Mouse (Mus musculus): Measurements from ENCODE around the gene Ramp1. TPM values are rescaled to one million over a fixed set of nuclear protein-coding genes. Genes with fewer than 3 reads are reported as not detected.
A peak's percentile ranks its signal among the peaks of the same experiment; 100 is the strongest.

The Ramp1 gene
- polyA plus RNA-seq, 1 experiment: 3.1 TPM

DNA sequence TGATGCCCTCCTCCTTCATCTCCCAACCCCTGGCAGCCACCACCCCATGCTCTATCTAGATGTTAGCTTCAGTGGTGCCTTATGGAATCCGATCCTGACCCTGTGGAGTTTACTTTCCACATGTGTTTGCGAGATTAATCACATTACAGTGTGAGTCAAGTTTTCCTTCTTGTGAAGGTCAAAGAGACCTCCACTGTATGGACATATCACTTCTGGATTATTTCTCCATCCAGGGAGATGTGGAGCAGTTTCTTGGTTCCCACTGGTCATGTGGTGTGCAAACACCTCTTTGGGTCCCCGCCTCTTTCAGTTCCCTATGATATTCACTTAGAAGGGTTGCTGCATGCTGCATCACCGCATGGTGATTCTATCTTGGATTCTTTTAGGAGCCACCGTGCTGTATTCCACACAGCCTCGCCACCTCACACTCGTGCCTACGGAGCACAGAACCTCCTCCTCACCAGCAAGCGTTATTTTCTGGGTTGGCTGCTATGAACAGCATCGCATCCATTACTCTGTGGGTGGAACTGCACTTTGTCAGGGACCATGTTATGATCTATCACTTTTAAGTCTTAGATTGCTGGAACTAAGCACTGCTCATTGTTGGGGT lies 9.3 kb downstream of the Ramp1 start:
- Histone ChIP-seq H3K79me2 (ENCODE audit: control insufficient read depth, insufficient read depth) (no peaks in the 10 kb centered on the region), H3ac (ENCODE audit: control insufficient read depth, insufficient read length) (no peak overlapping the region), H3K36me3 (ENCODE audit: control insufficient read depth, insufficient read depth) (no peaks in the 10 kb centered on the region), H3K27me3 (ENCODE audit: control insufficient read depth, insufficient read depth, insufficient read length) (no peaks in the 10 kb centered on the region), H3K4me2 (ENCODE audit: low read depth) (no peak overlapping the region), H3K4me3 (no peak overlapping the region)
- TF ChIP-seq TCF12 (IDR thresholded peaks at IDR 0.05; ENCODE audit: insufficient read depth, poor library complexity, severe bottlenecking): no peak
- no peak for TF ChIP-seq REST (IDR thresholded peaks at IDR 0.05; ENCODE audit: insufficient read depth, insufficient read length)
- TF ChIP-seq POLR2AphosphoS2 (IDR thresholded peaks at IDR 0.05; ENCODE audit: insufficient read length, low read depth): no peak
- TF ChIP-seq TCF3 (IDR thresholded peaks at IDR 0.05; ENCODE audit: insufficient read length, low read depth): no peak
- TF ChIP-seq SRF (IDR thresholded peaks at IDR 0.05; ENCODE audit: control insufficient read depth, insufficient read length, low read depth): no peak
- TF ChIP-seq MYOG (IDR thresholded peaks at IDR 0.05; ENCODE audit: control insufficient read depth in 1 of 3, insufficient read depth in 1 of 3, insufficient read length in 2 of 3, low read depth in 2 of 3): no peak
- no peak for TF ChIP-seq MYOD1 (IDR thresholded peaks at IDR 0.05; ENCODE audit: control insufficient read depth in 1 of 3, insufficient read length in 2 of 3, low read depth in 2 of 3)
- no peak for TF ChIP-seq CEBPB (IDR thresholded peaks at IDR 0.05; ENCODE audit: insufficient read depth, poor library complexity, severe bottlenecking)
- TF ChIP-seq POLR2A (IDR thresholded peaks at IDR 0.05; ENCODE audit: insufficient read length, low read depth): no peak

GRCm38 (mm10) chr1:91192184-91192583 lies 12.6 kb downstream of the Ramp1 start:
- no peak overlapping the region for H3K4me3 ChIP-seq
- no peaks in the 10 kb centered on the region for H3K36me3 ChIP-seq (ENCODE audit: control insufficient read depth, insufficient read depth)
- no peaks in the 10 kb centered on the region for H3K27me3 ChIP-seq (ENCODE audit: control insufficient read depth, insufficient read depth, insufficient read length)
- no peak for TF ChIP-seq POLR2AphosphoS2 (IDR thresholded peaks at IDR 0.05; ENCODE audit: insufficient read length, low read depth)
- TF ChIP-seq USF1 (IDR thresholded peaks at IDR 0.05; ENCODE audit: low read depth): no peak
- TF ChIP-seq MYOG (IDR thresholded peaks at IDR 0.05; ENCODE audit: control insufficient read depth in 1 of 3, insufficient read depth in 1 of 3, insufficient read length in 2 of 3, low read depth in 2 of 3): no peak
- no peak for TF ChIP-seq E2F4 (IDR thresholded peaks at IDR 0.05; ENCODE audit: insufficient read depth)
- TF ChIP-seq CEBPB (IDR thresholded peaks at IDR 0.05; ENCODE audit: insufficient read depth, poor library complexity, severe bottlenecking): no peak
- no peak for TF ChIP-seq SRF (IDR thresholded peaks at IDR 0.05; ENCODE audit: control insufficient read depth, insufficient read length, low read depth)
- no peak for TF ChIP-seq POLR2A (IDR thresholded peaks at IDR 0.05; ENCODE audit: insufficient read length, low read depth)
- TF ChIP-seq MYOD1 (IDR thresholded peaks at IDR 0.05; ENCODE audit: control insufficient read depth in 1 of 3, insufficient read length in 2 of 3, low read depth in 2 of 3): no peak
- no peak for TF ChIP-seq TCF12 (IDR thresholded peaks at IDR 0.05; ENCODE audit: insufficient read depth, poor library complexity, severe bottlenecking)
- no peak for TF ChIP-seq TCF3 (IDR thresholded peaks at IDR 0.05; ENCODE audit: insufficient read length, low read depth)
- TF ChIP-seq MAX (IDR thresholded peaks at IDR 0.05; ENCODE audit: low read depth): no peak
- no peak for TF ChIP-seq REST (IDR thresholded peaks at IDR 0.05; ENCODE audit: insufficient read depth, insufficient read length)
- H3K79me2 ChIP-seq (ENCODE audit: control insufficient read depth, insufficient read depth): no peaks in the 10 kb centered on the region
- peak overlapping the region; percentile 55 for H3K4me2 ChIP-seq (ENCODE audit: low read depth)
- no peak overlapping the region for H3ac ChIP-seq (ENCODE audit: control insufficient read depth, insufficient read length)

DNA sequence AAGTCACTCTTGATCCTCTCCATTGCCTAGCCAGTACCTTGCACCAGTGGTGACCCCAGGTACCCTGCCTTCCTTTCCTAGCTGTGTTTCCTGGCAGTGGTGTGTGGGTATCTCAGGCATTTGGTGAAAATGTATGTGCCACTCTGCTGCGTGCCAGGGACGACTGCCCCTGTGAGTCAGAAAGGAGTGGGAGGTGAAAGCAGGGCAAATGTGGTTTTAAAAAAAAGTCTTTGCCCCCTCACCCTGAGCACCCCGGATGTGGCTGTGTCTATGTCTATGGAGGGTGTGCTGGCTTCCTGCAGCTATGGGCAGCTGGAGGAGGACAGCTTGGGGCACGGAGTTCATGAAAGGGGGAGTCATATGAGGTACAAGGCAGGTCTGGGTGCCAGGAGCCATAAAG lies 13.6 kb downstream of the Ramp1 start:
- Histone ChIP-seq H3ac (ENCODE audit: control insufficient read depth, insufficient read length) (no peak overlapping the region), H3K27me3 (ENCODE audit: control insufficient read depth, insufficient read depth, insufficient read length) (no peaks in the 10 kb centered on the region), H3K36me3 (ENCODE audit: control insufficient read depth, insufficient read depth) (no peaks in the 10 kb centered on the region)

DNA sequence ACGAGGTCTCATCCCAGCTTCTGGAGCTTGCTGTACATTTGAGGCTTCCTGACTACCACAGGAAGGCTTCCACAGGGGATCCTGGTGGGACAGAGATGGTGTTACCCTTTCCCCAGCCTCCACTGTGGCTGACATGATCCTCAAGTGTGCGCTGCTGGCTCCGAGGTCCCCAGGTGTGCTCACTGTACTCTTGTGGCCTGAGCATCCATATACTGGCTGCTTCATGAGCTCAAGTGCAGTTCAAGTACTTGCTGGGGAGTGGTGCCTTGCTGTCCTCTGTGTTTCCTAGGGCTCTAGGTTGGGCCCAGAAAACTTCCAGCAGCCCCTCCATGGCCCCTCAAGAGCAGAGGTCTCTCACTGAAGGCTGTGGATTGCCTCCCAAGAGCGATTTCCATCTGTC lies 14.1 kb downstream of the Ramp1 start:
- peak overlapping the region; percentile 55 for H3K4me2 ChIP-seq (ENCODE audit: low read depth)
- no peak overlapping the region for H3K4me3 ChIP-seq
- H3K79me2 ChIP-seq (ENCODE audit: control insufficient read depth, insufficient read depth): no peaks in the 10 kb centered on the region
- H3K36me3 ChIP-seq (ENCODE audit: control insufficient read depth, insufficient read depth): no peaks in the 10 kb centered on the region
- no peaks in the 10 kb centered on the region for H3K27me3 ChIP-seq (ENCODE audit: control insufficient read depth, insufficient read depth, insufficient read length)
- no peak overlapping the region for H3ac ChIP-seq (ENCODE audit: control insufficient read depth, insufficient read length)
- no peak for TF ChIP-seq CEBPB (IDR thresholded peaks at IDR 0.05; ENCODE audit: insufficient read depth, poor library complexity, severe bottlenecking)
- no peak for TF ChIP-seq USF1 (IDR thresholded peaks at IDR 0.05; ENCODE audit: low read depth)
- no peak for TF ChIP-seq TCF12 (IDR thresholded peaks at IDR 0.05; ENCODE audit: insufficient read depth, poor library complexity, severe bottlenecking)
- no peak for TF ChIP-seq MAX (IDR thresholded peaks at IDR 0.05; ENCODE audit: low read depth)
- TF ChIP-seq SRF (IDR thresholded peaks at IDR 0.05; ENCODE audit: control insufficient read depth, insufficient read length, low read depth): no peak
- no peak for TF ChIP-seq MYOG (IDR thresholded peaks at IDR 0.05; ENCODE audit: control insufficient read depth in 1 of 3, insufficient read depth in 1 of 3, insufficient read length in 2 of 3, low read depth in 2 of 3)
- TF ChIP-seq TCF3 (IDR thresholded peaks at IDR 0.05; ENCODE audit: insufficient read length, low read depth): no peak
- TF ChIP-seq E2F4 (IDR thresholded peaks at IDR 0.05; ENCODE audit: insufficient read depth): no peak
- TF ChIP-seq POLR2AphosphoS2 (IDR thresholded peaks at IDR 0.05; ENCODE audit: insufficient read length, low read depth): no peak
- TF ChIP-seq MYOD1 (IDR thresholded peaks at IDR 0.05; ENCODE audit: control insufficient read depth in 1 of 3, insufficient read length in 2 of 3, low read depth in 2 of 3): no peak
- TF ChIP-seq POLR2A (IDR thresholded peaks at IDR 0.05; ENCODE audit: insufficient read length, low read depth): no peak
- TF ChIP-seq REST (IDR thresholded peaks at IDR 0.05; ENCODE audit: insufficient read depth, insufficient read length): no peak

More for the DNA sequence above, 13.6 kb downstream of the Ramp1 start:
- H3K79me2 ChIP-seq (ENCODE audit: control insufficient read depth, insufficient read depth): no peaks in the 10 kb centered on the region
- TF ChIP-seq TCF3 (IDR thresholded peaks at IDR 0.05; ENCODE audit: insufficient read length, low read depth) (no peak), MYOD1 (IDR thresholded peaks at IDR 0.05; ENCODE audit: control insufficient read depth in 1 of 3, insufficient read length in 2 of 3, low read depth in 2 of 3) (peak in 1 of 3 experiments; percentile 44)
- H3K4me3 ChIP-seq: no peak overlapping the region
- H3K4me2 ChIP-seq (ENCODE audit: low read depth): peak overlapping the region; percentile 55

DNA sequence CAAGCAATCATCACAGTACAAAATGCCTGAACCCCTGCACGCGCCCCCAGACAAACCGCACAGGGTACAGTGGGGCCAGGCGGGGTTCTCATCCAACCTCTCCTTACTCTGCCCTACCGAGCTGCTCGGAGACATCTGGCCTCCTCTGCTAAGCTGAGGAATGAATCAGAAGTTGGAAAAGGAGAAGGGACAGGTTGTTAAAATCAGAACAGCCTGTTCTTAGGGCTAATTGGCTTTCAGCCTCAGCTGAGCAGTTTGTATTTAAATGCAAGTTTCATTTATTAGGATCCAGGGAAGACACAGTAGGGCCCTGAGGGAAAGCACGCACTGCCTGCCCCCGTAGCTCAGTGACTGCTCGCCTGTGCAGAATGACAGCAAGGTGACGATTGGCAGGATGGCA lies 20.2 kb downstream of the Ramp1 start:
- H3K4me2 ChIP-seq (ENCODE audit: low read depth): no peak overlapping the region
- no peaks in the 10 kb centered on the region for H3K79me2 ChIP-seq (ENCODE audit: control insufficient read depth, insufficient read depth)
- H3K27me3 ChIP-seq (ENCODE audit: control insufficient read depth, insufficient read depth, insufficient read length): no peaks in the 10 kb centered on the region
- H3ac ChIP-seq (ENCODE audit: control insufficient read depth, insufficient read length): no peak overlapping the region
- no peaks in the 10 kb centered on the region for H3K36me3 ChIP-seq (ENCODE audit: control insufficient read depth, insufficient read depth)
- TF ChIP-seq POLR2A (IDR thresholded peaks at IDR 0.05; ENCODE audit: insufficient read length, low read depth) (no peak), TCF3 (IDR thresholded peaks at IDR 0.05; ENCODE audit: insufficient read length, low read depth) (no peak), TCF12 (IDR thresholded peaks at IDR 0.05; ENCODE audit: insufficient read depth, poor library complexity, severe bottlenecking) (no peak)
- H3K4me3 ChIP-seq: no peak overlapping the region
